In the genomic region with DNA sequence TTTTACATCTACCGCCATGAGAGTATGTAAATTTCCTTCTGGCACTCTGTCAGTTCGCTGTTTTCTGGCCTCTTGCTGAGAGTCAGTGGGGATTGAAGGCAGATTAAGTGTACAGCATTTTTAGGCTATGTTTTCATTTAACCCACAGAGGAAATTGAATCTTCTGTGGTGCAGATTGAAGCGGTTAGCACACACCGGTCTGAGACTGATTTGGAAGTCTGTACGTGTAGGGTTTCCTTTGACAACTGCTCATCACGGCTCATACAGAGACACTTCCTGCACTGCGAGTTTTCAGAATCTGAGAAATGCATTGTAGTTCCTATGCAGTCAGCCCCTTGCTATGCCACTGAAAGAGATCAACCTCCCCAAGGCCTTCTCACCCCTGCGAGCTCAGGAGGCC, we compare ENCODE assay signal across 15 mouse cellular contexts.
DNase-seq lines count a peak whose midpoint lies in the region; ATAC-seq and TF ChIP-seq lines count a peak whose summit lies in the region.
"Had no signal": no experiment of that assay in that cellular context is flagged by ENCODE, and none has a peak within 500 bp of the region (broad histone marks: within the 10 kb centered on the region; RNA-seq: fewer than 3 reads in every experiment).

No protein-coding gene starts in this region.

- no peaks in the 10 kb centered on the region for H3K9me3 ChIP-seq in erythroblast, embryonic 14.5 days (ENCODE audit: control insufficient read depth, low read length)
- H3K9me3 ChIP-seq in midbrain, embryonic 16.5 days (replicated peaks; ENCODE audit: control insufficient read depth, low read length, poor library complexity, severe bottlenecking): no peaks in the 10 kb centered on the region
- H3K9me3 ChIP-seq in midbrain, embryonic 10.5 days (replicated peaks): no peaks in the 10 kb centered on the region
- no peaks in the 10 kb centered on the region for H3K9me3 ChIP-seq in liver, embryonic 14.5 days (ENCODE audit: control insufficient read depth, low read length)
- no peaks in the 10 kb centered on the region for H3K9me3 ChIP-seq in lung, postnatal 0 days (ENCODE audit: low read length)
- H3K9me3 ChIP-seq: heart, embryonic 13.5 days had no signal

- TF ChIP-seq CTCF in liver, embryonic 14.5 days (IDR thresholded peaks at IDR 0.05; ENCODE audit: low read depth): no peak
- TF ChIP-seq CTCF in gastrocnemius, adult 2 months (IDR thresholded peaks at IDR 0.05): no peak
- TF ChIP-seq CTCF in lung, postnatal 0 days (IDR thresholded peaks at IDR 0.05): no peak

- H3K36me3 ChIP-seq in erythroblast, embryonic 14.5 days (ENCODE audit: control insufficient read depth): no peaks in the 10 kb centered on the region
- H3K36me3 ChIP-seq in midbrain, embryonic 16.5 days (ENCODE audit: control insufficient read depth, insufficient read depth, low read length): no peaks in the 10 kb centered on the region
- no peaks in the 10 kb centered on the region for H3K36me3 ChIP-seq in midbrain, embryonic 10.5 days
- H3K36me3 ChIP-seq in liver, embryonic 14.5 days (replicated peaks; ENCODE audit: control insufficient read depth, insufficient read depth, low read depth): no peaks in the 10 kb centered on the region
- H3K36me3 ChIP-seq in lung, postnatal 0 days (ENCODE audit: insufficient read depth, low read length): no peaks in the 10 kb centered on the region
- H3K36me3 ChIP-seq: heart, embryonic 13.5 days had no signal

- peak overlapping the region; percentile 51 for H3K4me3 ChIP-seq in erythroblast, embryonic 14.5 days (replicated peaks)
- no peak overlapping the region for H3K4me3 ChIP-seq in midbrain, embryonic 16.5 days (ENCODE audit: low read depth, low read length)
- H3K4me3 ChIP-seq in midbrain, embryonic 10.5 days: no peak overlapping the region
- H3K4me3 ChIP-seq in liver, embryonic 14.5 days (ENCODE audit: insufficient read depth in 1 of 2, low read depth in 2 of 2, low read length in 2 of 2): no peak overlapping the region
- H3K4me3 ChIP-seq in gastrocnemius, adult 2 months: no peak overlapping the region
- no peak overlapping the region for H3K4me3 ChIP-seq in lung, postnatal 0 days (ENCODE audit: low read depth, low read length)
- H3K4me3 ChIP-seq: heart, embryonic 13.5 days; myocyte had no signal

- DNase-seq in midbrain, embryonic 10.5 days (ENCODE audit: low spot score): no peak
- DNase-seq in liver, embryonic 14.5 days (ENCODE audit: low read depth in 3 of 3, low spot score in 3 of 3): no peak
- DNase-seq in adrenal gland, adult 8-10 months: no peak
- DNase-seq in gastrocnemius, adult 2 months: no peak
- DNase-seq in lung, postnatal 0 days (ENCODE audit: low spot score): no peak
- DNase-seq: adrenal gland, postnatal 36 days; cerebellum, adult 18-20 months; lung, postnatal 10 days had no signal

- WGBS in midbrain, embryonic 16.5 days: 25% methylated on average over 8 of the region's 8 CpGs
- 65% methylated on average over 8 of the region's 8 CpGs for WGBS in midbrain, embryonic 10.5 days
- WGBS in liver, embryonic 14.5 days (ENCODE audit: insufficient replicate concordance): 36% methylated on average over 8 of the region's 8 CpGs
- WGBS in lung, postnatal 0 days: 56% methylated on average over 8 of the region's 8 CpGs

- no peak overlapping the region for H3K9ac ChIP-seq in midbrain, embryonic 16.5 days (ENCODE audit: low read depth, low read length)
- H3K9ac ChIP-seq in liver, embryonic 14.5 days (replicated peaks): peak overlapping the region; percentile 42
- no peak overlapping the region for H3K9ac ChIP-seq in lung, postnatal 0 days (replicated peaks; ENCODE audit: low read depth)
- H3K9ac ChIP-seq: heart, embryonic 13.5 days had no signal

- H3K27me3 ChIP-seq in erythroblast, embryonic 14.5 days (ENCODE audit: control insufficient read depth): peaks cover 3% of the 10 kb centered on the region
- H3K27me3 ChIP-seq in midbrain, embryonic 16.5 days (ENCODE audit: control insufficient read depth, insufficient read depth, low read depth, low read length): no peaks in the 10 kb centered on the region
- H3K27me3 ChIP-seq in midbrain, embryonic 10.5 days (ENCODE audit: low read depth, poor library complexity, severe bottlenecking): peaks cover 6% of the 10 kb centered on the region
- H3K27me3 ChIP-seq in liver, embryonic 14.5 days (ENCODE audit: control insufficient read depth, insufficient read depth, low read length): no peaks in the 10 kb centered on the region
- H3K27me3 ChIP-seq in lung, postnatal 0 days (replicated peaks; ENCODE audit: insufficient read depth, low read length): no peaks in the 10 kb centered on the region
- H3K27me3 ChIP-seq: heart, embryonic 13.5 days had no signal

- peaks cover 92% of the 10 kb centered on the region for H3K4me1 ChIP-seq in erythroblast, embryonic 14.5 days (ENCODE audit: control insufficient read depth)
- peaks cover 21% of the 10 kb centered on the region for H3K4me1 ChIP-seq in midbrain, embryonic 16.5 days (ENCODE audit: control insufficient read depth, insufficient read depth, low read length)
- H3K4me1 ChIP-seq in midbrain, embryonic 10.5 days: peaks cover 55% of the 10 kb centered on the region
- H3K4me1 ChIP-seq in liver, embryonic 14.5 days (replicated peaks; ENCODE audit: control insufficient read depth in 2 of 2, insufficient read depth in 2 of 2, low read length in 1 of 2): peaks cover 52 to 58% of the 10 kb centered on the region in 2 experiments
- no peaks in the 10 kb centered on the region for H3K4me1 ChIP-seq in lung, postnatal 0 days (ENCODE audit: insufficient read depth, low read depth, low read length)

- H3K4me2 ChIP-seq in midbrain, embryonic 16.5 days (ENCODE audit: low read length): no peak overlapping the region
- H3K4me2 ChIP-seq in liver, embryonic 14.5 days (ENCODE audit: low read depth): peak overlapping the region; percentile 63
- H3K4me2 ChIP-seq in lung, postnatal 0 days (replicated peaks; ENCODE audit: low read depth, low read length): no peak overlapping the region

- H3K27ac ChIP-seq in midbrain, embryonic 16.5 days (ENCODE audit: low read length): no peak overlapping the region
- no peak overlapping the region for H3K27ac ChIP-seq in midbrain, embryonic 10.5 days (replicated peaks)
- H3K27ac ChIP-seq in liver, embryonic 14.5 days: peak overlapping the region; percentile 87
- no peak overlapping the region for H3K27ac ChIP-seq in gastrocnemius, adult 2 months
- H3K27ac ChIP-seq in lung, postnatal 0 days (ENCODE audit: low read length): no peak overlapping the region
- H3K27ac ChIP-seq: heart, embryonic 13.5 days had no signal

- ATAC-seq in erythroblast, adult 5-6 weeks (replicated peaks; ENCODE audit: low FRiP score, poor library complexity, severe bottlenecking): no peak
- 0 out of 2 replicates have a peak, but pooled peaks have one; percentile 28 for ATAC-seq in midbrain, embryonic 16.5 days
- no peak for ATAC-seq in liver, embryonic 14.5 days (ENCODE audit: insufficient read depth)
- no peak for ATAC-seq in lung, postnatal 0 days
- ATAC-seq: intestine, embryonic 16.5 days; Patski had no signal

- no peak for TF ChIP-seq EP300 in liver, embryonic 14.5 days (IDR thresholded peaks at IDR 0.05; ENCODE audit: low read depth)
- TF ChIP-seq EP300 in lung, postnatal 0 days (IDR thresholded peaks at IDR 0.05): no peak

- intact Hi-C loops in gastrocnemius, adult 2 months (cut with DNase I): no loop called here
